Mouse (Mus musculus) lung, adult 10 weeks (tissue): ENCODE data around the gene Khnyn. TPM values are rescaled to one million over a fixed set of nuclear protein-coding genes. Genes with fewer than 3 reads are reported as not detected.

Experiments used
- polyA plus RNA-seq: library from polyadenylated mRNA; stranded (reverse); fragments of 350-450 nt; fragmentation: Illumina TruSeq; extraction: RNeasy Lipid Tissue Mini Kit (QIAGEN cat#74804); gene quantifications from one replicate; pipeline ENCODE4 v1.2.3, GENCODE M21; 2014; ENCODE audit warnings: low read depth, low replicate concordance; ENCODE audit not compliant: insufficient read depth

Khnyn gene
- 10.6 TPM for polyA plus RNA-seq

GRCm38 (mm10) chr14:55884713-55885113 lies at the start of gene Khnyn:
TSS of gene Khnyn (plus strand) at chr14:55884947.

GRCm38 (mm10) chr14:55853621-55854285 lies 31.0 kb upstream of the Khnyn start, which contains the start of gene Nynrin:
TSS of gene Nynrin (plus strand) at chr14:55854010.

GRCm38 (mm10) chr14:55884166-55884565 lies 581 bp upstream of the Khnyn start, which contains the start of gene Cbln3:
TSS of gene Cbln3 (minus strand) at chr14:55884392.

GRCm38 (mm10) chr14:55899701-55900413 lies 15.1 kb downstream of the Khnyn start, which contains the start of gene Sdr39u1:
TSS of gene Sdr39u1 (minus strand) at chr14:55900293.

GRCm38 (mm10) chr14:55944575-55944974 lies 59.8 kb downstream of the Khnyn start, which contains the start of gene Cma1:
TSS of gene Cma1 (minus strand) at chr14:55944675.

Other genes starting within 250 kb of the Khnyn start
- 21.4 TPM for gene Ipo4, start 249.0 kb upstream of the Khnyn start, polyA plus RNA-seq
- gene Gm49378, start 247.1 kb upstream of the Khnyn start, polyA plus RNA-seq, result 0.34 TPM
- 41.1 TPM for gene Tm9sf1, start 241.1 kb upstream of the Khnyn start, polyA plus RNA-seq
- gene Tssk4, start 234.8 kb upstream of the Khnyn start, polyA plus RNA-seq, result 0.25 TPM
- gene Mdp1, start 224.4 kb upstream of the Khnyn start, polyA plus RNA-seq, result 36.9 TPM
- 17.9 TPM for gene Gmpr2, start 213.0 kb upstream of the Khnyn start, polyA plus RNA-seq
- gene Nedd8, start 212.8 kb upstream of the Khnyn start, polyA plus RNA-seq, result 225 TPM
- 11.0 TPM for gene Tinf2, start 203.1 kb upstream of the Khnyn start, polyA plus RNA-seq
- 1.7 TPM for gene Tgm1, start 171.0 kb upstream of the Khnyn start, polyA plus RNA-seq
- gene Rabggta, start 162.7 kb upstream of the Khnyn start, polyA plus RNA-seq, result 15.4 TPM
- gene Dhrs1, start 139.3 kb upstream of the Khnyn start, polyA plus RNA-seq, result 57.6 TPM
- gene Nop9, start 139.3 kb upstream of the Khnyn start, polyA plus RNA-seq, result 9.1 TPM
- gene Cideb, start 126.5 kb upstream of the Khnyn start, polyA plus RNA-seq, result 2.0 TPM
- gene Ltb4r2, start 123.5 kb upstream of the Khnyn start, polyA plus RNA-seq, result 0.17 TPM
- gene Ltb4r1, start 119.0 kb upstream of the Khnyn start, polyA plus RNA-seq, result 3.9 TPM
- gene Adcy4, start 100.9 kb upstream of the Khnyn start, polyA plus RNA-seq, result 32.6 TPM
- 7.7 TPM for gene Ripk3, start 96.1 kb upstream of the Khnyn start, polyA plus RNA-seq
- 7.2 TPM for gene Nfatc4, start 61.8 kb upstream of the Khnyn start, polyA plus RNA-seq
- 2.9 TPM for gene Nynrin, start 30.9 kb upstream of the Khnyn start, polyA plus RNA-seq
- gene Cbln3, start 555 bp upstream of the Khnyn start, polyA plus RNA-seq, result 0.04 TPM
- gene Sdr39u1, start 15.3 kb downstream of the Khnyn start, polyA plus RNA-seq, result 34.3 TPM
- gene Cma1, start 59.7 kb downstream of the Khnyn start, polyA plus RNA-seq, result 4.9 TPM
- gene Cma2, start 66.0 kb downstream of the Khnyn start, polyA plus RNA-seq, result not detected
- gene Mcpt1, start 133.0 kb downstream of the Khnyn start, polyA plus RNA-seq, result not detected
- gene Mcpt9, start 145.5 kb downstream of the Khnyn start, polyA plus RNA-seq, result not detected
- not detected for gene Mcpt2, start 157.1 kb downstream of the Khnyn start, polyA plus RNA-seq
- gene Mcpt4, start 177.4 kb downstream of the Khnyn start, polyA plus RNA-seq, result 4.0 TPM
- 0.31 TPM for gene Mcpt8, start 200.3 kb downstream of the Khnyn start, polyA plus RNA-seq
- not detected for gene Ctsg, start 217.6 kb downstream of the Khnyn start, polyA plus RNA-seq
- gene Gzme, start 235.7 kb downstream of the Khnyn start, polyA plus RNA-seq, result not detected
- gene Gzmd, start 247.7 kb downstream of the Khnyn start, polyA plus RNA-seq, result not detected